Mouse (Mus musculus) liver (tissue): ENCODE results near the gene Lat.
A peak's percentile ranks its signal among the peaks of the same experiment; 100 is the strongest.

Experiments
- DNase-seq: peaks from one replicate; pipeline ENCODE4 v3.0.0-alpha.2; 2020; ENCODE audit warnings: mixed read lengths

Lat gene

GRCm38 (mm10) chr7:126363038-126363437 is 6.3 kb downstream of the Lat start:
- no peak for DNase-seq

- DNase-seq: no peak
These were observed 10.3 kb downstream of the Lat start for GRCm38 (mm10) chr7:126359049-126359448.

DNA sequence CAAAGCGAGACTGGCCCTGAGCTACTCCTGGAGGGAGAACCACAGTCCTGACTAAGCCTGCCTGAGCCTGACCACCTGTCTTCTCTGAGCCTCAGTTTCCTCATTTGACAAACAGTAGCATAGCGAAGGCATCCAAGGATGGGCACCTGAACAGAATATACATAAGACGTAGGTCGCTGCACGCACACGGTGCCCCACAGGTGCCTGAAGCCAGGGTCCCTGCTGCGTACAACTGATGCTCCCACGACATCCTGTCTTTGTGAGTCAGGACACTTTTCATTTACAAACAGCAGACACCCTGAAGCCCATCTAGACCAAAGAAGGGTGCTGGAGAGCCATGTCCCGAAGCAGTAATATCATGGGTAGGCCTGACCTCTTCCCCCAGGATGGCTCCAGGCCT is 11.0 kb downstream of the Lat start:
- no peak for DNase-seq

- DNase-seq: no peak
These were observed 11.5 kb downstream of the Lat start for GRCm38 (mm10) chr7:126357838-126358237.

- DNase-seq: peak; percentile 73
These were observed 12.4 kb downstream of the Lat start for GRCm38 (mm10) chr7:126356793-126357591.

- no peak for DNase-seq
These were observed 13.3 kb downstream of the Lat start for GRCm38 (mm10) chr7:126355847-126356597.

DNA sequence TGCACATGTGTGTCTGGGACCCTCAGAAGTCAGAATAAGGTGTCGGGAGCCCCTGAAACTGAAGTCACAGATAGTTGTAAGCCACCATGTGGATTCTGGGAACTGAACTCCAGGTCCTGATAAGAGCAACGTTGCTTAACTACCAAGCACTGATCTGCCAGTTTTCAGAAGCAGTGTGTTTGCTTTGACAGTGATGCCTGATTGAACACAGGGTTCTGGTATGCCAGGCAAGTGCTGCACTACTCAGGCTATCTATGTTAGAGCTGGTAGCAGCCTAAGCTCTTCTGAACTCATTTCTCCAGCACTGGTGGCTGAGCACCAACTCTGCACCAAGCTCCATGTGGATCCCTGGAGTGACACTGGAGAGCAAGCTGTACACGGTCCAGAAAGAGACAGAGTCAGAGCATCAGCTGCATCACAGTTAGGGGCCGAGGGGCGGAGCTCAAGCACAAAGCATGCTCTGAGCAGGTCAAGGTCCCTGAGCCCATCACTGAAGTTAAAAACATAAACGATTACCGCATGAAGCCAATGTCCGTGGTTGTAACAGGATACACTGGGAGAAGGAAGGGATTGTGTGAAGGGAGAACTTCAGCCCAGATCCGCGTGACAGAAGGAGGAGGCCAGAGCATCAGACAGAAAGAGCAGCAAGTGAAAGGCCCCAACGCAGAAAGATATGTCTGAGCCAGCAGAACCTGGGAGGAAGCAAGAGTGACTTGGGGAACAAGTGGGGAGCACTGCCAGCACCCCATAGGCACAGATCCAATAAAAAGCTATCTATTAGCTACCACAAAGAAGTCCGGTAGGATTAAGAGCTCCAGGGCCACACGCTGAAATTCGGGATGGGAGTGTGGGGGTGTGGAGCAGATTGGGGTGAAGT is 14.4 kb downstream of the Lat start:
- no peak for DNase-seq

GRCm38 (mm10) chr7:126353994-126354365 is 15.4 kb downstream of the Lat start:
- no peak for DNase-seq

DNA sequence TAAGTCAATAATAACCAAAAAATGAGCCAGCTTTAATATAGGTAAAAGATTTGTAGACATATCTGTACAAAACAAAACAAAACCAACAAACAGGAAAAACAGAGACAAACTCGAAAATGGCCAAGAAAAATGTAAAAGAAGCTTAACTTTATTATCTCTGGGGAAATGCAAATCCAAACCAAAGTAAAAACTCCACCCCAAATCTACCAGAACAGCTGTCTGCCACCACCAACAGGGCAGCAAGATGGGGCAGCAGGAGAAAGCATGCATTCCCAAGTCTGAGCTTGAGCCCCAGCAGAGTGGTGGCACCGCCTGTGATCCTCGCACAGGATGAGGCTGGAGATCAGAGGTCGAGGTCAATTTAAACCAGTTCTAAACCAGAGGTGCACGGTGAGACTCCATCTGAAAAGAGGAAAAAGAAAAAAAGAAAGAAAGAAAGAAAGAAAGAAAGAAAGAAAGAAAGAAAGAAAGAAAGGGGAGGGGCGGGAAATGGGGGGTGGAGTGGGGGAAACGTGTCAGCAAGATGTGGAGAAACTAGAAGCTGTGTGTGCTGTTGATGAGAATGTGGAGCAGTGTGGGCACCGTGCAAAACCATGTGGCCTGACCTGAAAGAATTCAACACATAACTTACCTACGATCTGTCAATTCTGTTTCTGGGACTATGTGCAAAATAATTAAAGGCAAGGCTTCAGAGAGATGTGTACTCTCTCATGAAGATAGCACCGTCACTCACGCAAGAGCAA is 15.9 kb downstream of the Lat start:
- DNase-seq: no peak

- DNase-seq: no peak
These were observed 17.9 kb downstream of the Lat start for GRCm38 (mm10) chr7:126351419-126351951.

DNA sequence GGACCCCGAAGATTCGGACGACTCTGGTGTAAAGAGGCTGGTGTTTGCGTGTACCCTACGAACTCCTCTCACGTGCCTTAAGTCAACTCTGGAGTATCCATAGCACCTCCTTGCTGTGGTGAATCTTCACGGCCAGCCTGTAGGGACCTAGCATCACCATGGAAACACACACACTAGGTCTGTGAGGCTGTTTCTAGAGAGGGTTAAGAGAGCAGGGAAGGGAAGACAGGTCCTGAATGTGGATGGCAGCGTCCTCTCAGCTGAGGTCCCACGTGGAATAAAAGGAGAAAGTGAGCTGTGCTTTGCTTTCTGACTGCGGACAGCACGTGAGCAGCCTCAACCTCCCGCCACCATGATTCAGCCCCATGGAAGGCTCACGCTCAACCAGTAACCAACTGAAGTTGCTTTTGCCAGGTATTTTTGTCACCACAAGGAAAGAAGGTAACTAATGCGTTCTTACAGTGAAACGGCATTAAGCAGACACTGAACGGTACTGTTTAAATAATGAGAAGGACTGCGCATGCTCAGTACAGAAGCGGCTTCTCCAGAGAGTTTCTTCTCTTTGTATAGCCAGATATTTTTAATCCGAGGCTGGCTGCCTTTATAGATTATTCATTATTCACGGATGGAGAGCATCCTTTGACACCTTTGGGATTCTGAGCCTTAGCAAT is 18.5 kb downstream of the Lat start:
- no peak for DNase-seq

GRCm38 (mm10) chr7:126348293-126348692 is 21.1 kb downstream of the Lat start:
- peak; percentile 45 for DNase-seq

GRCm38 (mm10) chr7:126347098-126347497 is 22.3 kb downstream of the Lat start:
- DNase-seq: no peak

- DNase-seq: no peak
These were observed 23.4 kb downstream of the Lat start for GRCm38 (mm10) chr7:126345969-126346368.

DNA sequence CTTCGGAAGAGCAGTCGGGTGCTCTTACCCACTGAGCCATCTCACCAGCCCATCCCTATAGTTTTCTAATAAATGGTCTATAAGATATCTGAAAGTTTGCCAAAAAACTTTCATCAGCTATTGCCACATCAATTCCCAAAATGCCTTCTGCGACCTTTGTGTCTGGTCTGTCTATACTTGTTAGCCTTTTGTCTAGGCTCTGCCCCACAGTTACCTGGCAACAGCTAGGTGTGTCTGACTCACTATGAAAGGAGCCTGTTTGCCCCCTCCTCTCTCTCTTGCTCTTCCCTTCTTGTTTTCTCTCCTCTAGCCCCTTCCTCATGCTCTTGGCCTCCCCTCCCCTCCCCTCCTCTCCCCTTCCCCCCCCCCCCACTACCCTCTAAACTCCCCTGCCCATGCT is 23.8 kb downstream of the Lat start:
- no peak for DNase-seq

- no peak for DNase-seq
These were observed 28.5 kb downstream of the Lat start for GRCm38 (mm10) chr7:126340896-126341295.

- no peak for DNase-seq
These were observed 29.2 kb downstream of the Lat start for GRCm38 (mm10) chr7:126340206-126340618.

GRCm38 (mm10) chr7:126339521-126339971 is 29.8 kb downstream of the Lat start:
- DNase-seq: no peak

GRCm38 (mm10) chr7:126338906-126339305 is 30.5 kb downstream of the Lat start:
- no peak for DNase-seq

DNA sequence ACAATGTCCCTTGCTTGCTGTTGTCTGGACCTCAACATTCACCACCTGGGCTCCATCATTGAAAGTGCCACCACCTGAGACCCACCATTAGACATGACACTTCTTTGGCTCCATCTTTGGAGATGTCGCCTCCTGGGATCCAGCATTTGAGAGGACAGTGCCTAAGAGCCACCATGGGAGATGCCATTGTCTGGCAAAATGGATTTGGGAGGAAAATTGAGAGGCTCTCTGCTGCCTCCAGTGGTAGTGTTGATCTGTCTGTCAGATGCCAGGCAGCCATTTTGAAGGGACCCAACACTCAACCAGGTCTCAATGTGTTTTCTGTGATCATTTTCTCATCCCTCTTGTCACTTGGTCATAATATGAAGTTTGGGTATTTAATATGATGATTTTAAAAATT is 33.8 kb downstream of the Lat start:
- no peak for DNase-seq

DNA sequence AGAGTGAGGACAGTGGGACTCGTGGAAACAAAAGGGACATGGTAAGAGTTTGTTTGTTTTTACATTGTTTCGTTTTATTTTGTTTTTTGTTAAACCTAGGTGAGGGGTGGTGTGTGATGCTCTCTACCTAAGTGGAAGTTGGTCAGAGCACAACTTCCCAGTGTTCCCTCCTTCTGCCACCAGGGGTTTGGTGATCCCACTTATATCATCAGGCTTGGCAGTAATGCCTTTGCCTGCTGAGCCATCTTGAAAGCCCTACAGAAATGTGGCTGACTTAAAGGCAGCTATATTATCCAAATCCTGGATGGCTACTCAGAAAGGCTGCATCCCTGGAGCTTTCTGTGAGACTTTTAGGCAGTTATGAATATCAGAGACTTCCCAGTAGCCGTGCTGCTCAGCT is 36.7 kb downstream of the Lat start:
- no peak for DNase-seq

DNA sequence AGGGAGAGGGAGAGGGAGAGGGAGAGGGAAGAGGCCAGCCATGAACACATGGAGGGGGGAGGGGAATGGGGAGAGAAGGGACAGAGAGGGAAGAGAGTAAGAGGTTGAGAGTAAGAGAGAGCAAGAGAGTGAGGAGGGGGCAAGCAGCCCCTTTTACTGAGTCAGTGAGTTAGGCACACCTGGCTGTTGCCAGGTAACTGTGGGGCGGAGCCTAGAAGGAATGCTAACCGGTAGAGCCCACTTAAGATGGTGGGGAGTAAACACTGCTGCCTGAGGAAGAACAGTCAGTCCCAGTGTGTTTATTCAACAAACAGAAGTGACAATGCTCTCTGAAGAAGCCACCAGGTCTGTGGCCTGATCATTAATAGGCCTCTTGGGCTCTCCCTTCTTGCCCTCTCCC is 38.7 kb downstream of the Lat start:
- DNase-seq: no peak
